Mouse (Mus musculus) granulocyte monocyte progenitor cell, adult 5-6 weeks (primary cell): ENCODE data around the gene Rrp9. TPM values are rescaled to one million over a fixed set of nuclear protein-coding genes. Genes with fewer than 3 reads are reported as not detected.
A peak's percentile ranks its signal among the peaks of the same experiment; 100 is the strongest.

Source experiments
- ATAC-seq: replicated peaks from 2 replicates; pipeline ENCODE4 v1.8.0; 2016; ENCODE audit warnings: mild to moderate bottlenecking, moderate TSS enrichment, inconsistent platforms; ENCODE audit not compliant: poor library complexity, severe bottlenecking
- total RNA-seq, 2 experiments: library from RNA; stranded (forward) in 1 of 2; stranded (reverse) in 1 of 2; fragments of 200-712, 200-1000 nt in 1 of 2; fragments of >200 nt in 1 of 2; fragmentation: Nextera tagmentation in 1 of 2; gene quantifications; 2 replicates each; pipeline ENCODE4 v1.2.3; 2014 to 2017

The Rrp9 gene
- total RNA-seq (2014; fragmentation: Nextera tagmentation) (30.4 and 32.8 TPM in 2 replicates), total RNA-seq (2017) (47.3 and 57.5 TPM in 2 replicates)

DNA sequence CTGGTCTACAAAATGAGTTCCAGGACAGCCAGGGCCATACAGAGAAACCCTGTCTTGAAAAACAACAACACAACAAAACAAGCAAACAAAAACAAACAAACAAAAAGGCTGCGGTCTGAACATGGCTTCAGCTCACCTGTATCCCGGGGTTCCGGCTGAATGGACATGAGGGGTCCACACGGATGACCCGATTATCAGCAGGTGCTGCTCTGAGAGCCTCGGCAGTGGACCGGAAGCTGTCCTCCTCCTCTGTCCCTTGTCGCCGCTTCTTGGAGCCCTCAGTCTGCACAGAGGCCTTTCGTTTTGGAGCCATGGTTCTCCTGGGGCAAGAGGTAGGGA, at the start of gene Rrp9:
Gene Rrp9, plus strand, starts transcription at position 301 of the 339 bp plus-strand sequence.
- no peak for ATAC-seq

- ATAC-seq, result peak; percentile 23
Measured at GRCm38 (mm10) chr9:106428719-106429220, 47.0 kb upstream of the Rrp9 start.

DNA sequence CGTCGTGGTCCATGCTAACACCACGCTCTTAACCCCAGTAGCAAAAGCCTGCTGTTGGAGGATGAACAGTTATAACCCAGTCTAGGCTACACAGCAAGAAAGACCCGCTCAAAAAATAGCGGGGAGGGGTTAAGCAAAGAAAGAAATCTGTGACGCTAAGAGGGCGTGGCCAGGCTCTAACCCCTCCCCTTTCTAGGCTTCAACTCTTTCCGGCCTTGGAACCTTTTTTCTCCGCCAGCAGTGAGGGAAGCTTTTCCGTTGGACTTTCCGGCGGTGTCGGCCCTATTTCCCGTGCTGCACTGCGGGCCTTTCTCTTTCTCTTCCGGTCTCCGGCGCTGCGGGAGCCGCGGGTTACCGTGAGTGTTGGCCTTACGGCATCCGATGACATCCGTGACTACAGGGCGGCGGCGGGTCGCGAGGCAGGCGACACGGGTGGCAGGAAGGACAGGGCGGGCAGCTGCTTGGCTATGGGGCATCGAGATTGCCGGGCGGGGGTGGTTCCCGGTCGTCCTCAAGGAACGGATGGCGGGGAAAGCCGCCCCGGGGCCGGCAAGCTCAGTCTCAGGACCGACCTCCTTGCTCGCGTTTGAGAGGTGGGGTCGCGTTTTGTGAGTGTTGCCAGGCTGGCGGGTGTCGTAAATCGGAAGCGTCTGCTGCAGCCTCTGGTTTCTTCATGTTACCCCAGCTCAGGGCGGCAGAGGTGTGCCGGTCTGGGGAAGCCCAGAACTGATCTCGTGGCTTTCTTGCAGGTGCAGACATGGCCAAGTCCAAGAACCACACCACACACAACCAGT, 46.3 kb upstream of the Rrp9 start, which contains the start of gene Rpl29:
Gene Rpl29, plus strand, starts transcription at position 234 of the 794 bp plus-strand sequence.
- ATAC-seq, result peak; percentile 95

DNA sequence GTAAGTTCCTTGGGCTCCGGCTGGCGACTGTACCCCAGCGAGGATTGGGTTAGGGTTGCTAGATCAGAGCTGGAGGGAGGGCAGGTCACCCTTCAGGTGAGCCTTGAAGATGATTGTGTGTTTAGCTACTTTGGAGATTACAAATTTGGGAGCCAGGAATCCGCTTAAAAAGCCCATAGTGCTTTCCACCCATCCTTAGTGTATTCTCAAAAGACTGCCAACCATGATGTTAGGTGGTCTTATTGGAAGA, 45.8 kb upstream of the Rrp9 start:
- no peak for ATAC-seq

DNA sequence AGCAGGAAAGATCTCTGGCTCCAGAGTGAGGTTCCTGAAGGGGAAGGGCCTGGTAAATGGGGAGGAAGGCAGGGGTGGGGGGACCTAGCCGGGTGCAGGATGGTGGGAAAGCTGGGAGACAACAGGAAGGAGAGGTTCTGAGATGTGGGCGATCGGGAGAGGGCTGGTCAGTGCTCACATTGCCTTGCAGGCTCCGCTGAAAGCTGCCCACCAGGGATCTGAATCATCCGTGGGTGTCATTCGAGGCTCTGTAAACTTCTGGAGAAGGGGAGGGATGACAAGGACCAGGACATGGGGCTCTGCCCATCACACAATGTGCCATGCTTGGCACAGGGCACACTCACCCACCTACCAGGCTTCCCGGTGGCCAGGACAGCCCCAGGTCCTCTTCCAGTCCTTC, 42.4 kb upstream of the Rrp9 start:
- no peak for ATAC-seq

DNA sequence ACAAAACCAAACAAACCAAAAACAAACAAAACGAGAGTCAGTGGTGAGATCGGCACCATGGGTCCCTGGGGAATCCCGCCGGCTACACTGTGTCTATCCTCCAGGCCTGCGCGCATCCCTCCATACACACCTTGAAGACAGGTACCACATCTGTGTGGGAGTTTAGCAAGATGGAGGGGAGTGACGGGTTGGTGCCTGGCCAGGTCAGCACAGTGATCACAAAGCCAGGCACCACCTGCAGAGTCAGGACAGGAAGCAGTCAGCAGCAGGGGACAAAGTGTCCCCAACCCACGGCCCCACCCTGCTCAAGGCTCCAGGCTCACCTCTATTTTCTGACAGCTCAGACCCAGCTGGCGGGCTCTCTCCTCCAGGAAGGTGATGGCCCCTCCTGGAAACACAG, 39.2 kb upstream of the Rrp9 start:
- no peak for ATAC-seq

DNA sequence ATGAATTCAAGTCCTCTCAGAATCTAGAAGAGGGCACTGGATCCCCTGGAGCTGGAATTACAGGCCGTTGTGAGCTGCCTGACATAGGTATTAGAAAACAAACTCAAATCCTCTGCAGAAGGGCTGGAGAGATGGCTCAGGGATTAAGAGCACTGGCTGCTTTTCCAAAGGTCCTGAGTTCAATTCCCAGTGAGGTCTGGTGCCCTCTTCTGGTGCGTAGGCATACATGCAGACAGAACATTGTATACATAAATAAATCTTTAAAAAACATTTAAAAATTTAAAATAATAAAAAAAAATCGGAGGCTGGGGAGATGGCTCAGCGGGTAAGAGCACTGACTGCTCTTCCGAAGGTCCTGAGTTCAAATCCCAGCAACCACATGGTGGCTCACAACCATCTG, 33.1 kb upstream of the Rrp9 start:
- ATAC-seq, result no peak

- no peak for ATAC-seq
Measured at GRCm38 (mm10) chr9:106444836-106445235, 30.9 kb upstream of the Rrp9 start.

DNA sequence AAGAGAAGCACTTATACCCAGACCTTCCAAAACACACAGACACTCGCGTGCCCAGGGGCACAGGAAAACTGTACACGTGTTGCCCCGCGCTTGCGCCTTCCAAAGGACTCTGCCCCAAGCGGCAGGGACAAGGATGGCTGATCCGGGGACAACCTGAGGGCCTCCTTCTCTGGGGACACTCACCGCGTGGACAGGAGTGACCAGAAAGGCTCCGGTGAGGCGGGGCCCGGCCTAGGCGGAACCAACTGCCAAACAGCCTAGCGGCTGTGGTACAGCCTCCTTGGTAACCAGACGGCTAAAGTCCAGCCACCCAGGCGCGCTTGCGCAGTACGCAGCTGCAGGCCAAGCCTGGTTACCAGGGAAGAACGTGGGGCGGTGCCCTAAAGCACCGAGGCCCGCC, 28.4 kb upstream of the Rrp9 start, which contains the start of the genes Abhd14b and Abhd14a:
Gene Abhd14b, plus strand, starts transcription at position 112 of the 400 bp plus-strand sequence.
Gene Abhd14a, minus strand, starts transcription at position 331 of the 400 bp plus-strand sequence.
- peak; percentile 75 for ATAC-seq

GRCm38 (mm10) chr9:106447951-106448350, 27.8 kb upstream of the Rrp9 start:
- ATAC-seq, result no peak

GRCm38 (mm10) chr9:106448498-106449031, 27.2 kb upstream of the Rrp9 start:
- ATAC-seq, result peak; percentile 70

GRCm38 (mm10) chr9:106449947-106450346, 25.8 kb upstream of the Rrp9 start:
- no peak for ATAC-seq

- no peak for ATAC-seq
Measured at GRCm38 (mm10) chr9:106450661-106451060, 25.1 kb upstream of the Rrp9 start.

DNA sequence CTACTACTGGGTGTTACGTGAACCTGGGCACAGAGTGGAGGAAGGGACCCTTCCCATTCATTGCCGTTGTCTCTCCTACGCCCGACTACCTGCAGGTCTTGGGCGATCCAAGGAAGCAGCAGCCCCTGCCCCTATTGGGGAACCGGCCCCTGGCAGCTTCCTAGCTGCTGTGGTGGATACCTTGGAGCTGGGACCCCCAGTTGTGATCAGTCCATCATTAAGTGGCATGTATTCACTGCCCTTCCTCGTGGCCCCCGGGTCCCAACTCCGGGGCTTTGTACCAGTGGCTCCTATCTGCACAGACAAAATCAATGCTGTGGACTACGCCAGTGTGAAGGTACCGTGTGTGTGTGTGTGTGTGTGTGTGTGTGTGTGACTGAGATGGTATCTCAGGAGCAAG, 24.5 kb upstream of the Rrp9 start:
- no peak for ATAC-seq

DNA sequence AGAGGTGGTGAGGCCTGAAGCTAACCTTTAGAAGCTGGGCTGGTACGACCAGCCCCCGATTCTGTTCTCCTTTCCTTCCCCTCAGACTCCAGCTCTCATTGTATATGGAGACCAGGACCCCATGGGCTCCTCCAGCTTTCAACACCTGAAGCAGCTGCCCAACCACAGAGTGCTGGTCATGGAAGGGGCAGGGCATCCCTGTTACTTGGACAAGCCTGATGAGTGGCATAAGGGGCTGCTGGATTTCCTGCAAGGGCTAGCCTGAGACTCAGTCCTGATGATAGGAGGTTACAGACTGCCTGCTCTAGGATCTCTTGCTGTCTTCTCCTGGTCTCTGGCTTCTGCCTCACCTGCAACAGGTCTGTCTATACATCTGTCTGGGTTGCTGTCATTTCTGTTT, 23.9 kb upstream of the Rrp9 start:
- no peak for ATAC-seq

DNA sequence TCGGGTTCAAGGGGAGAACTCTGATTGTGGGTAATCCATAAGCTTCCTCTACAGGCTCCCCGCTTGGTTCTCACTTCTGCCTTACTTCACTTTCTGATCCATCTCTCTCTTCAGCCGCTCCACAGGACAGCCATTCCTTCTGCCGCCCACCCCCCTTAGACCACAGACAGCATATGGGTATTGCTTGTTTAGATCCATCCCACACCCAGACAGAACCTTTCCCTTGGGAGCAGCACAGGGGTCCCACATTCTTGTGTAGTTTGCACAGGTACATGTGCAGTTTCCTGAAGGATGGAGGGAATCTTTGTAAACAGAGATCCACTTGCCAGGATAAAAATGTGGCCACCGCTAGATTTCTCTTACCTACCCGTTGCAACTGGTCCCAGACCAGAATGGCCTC, 23.4 kb upstream of the Rrp9 start:
- no peak for ATAC-seq

DNA sequence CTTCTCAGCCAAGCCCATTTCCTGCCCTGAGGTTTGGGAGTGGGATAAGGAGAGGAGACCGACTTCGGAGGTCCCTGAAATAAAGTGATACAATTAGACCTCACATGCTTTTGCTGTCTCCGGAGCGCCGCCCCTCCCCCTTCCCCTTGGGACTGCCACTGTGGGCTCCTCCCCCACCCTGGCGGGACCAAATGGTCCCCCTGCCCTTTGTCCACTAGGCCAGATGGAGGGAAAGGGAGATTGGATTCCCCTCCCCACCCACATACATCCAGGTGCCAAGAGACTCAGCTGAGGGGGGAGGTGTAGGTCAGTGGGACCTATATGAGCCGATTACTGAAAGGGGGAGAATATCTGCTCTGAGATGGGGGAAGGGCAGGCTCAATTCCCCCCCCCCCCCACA, 22.9 kb upstream of the Rrp9 start:
- ATAC-seq, result no peak

DNA sequence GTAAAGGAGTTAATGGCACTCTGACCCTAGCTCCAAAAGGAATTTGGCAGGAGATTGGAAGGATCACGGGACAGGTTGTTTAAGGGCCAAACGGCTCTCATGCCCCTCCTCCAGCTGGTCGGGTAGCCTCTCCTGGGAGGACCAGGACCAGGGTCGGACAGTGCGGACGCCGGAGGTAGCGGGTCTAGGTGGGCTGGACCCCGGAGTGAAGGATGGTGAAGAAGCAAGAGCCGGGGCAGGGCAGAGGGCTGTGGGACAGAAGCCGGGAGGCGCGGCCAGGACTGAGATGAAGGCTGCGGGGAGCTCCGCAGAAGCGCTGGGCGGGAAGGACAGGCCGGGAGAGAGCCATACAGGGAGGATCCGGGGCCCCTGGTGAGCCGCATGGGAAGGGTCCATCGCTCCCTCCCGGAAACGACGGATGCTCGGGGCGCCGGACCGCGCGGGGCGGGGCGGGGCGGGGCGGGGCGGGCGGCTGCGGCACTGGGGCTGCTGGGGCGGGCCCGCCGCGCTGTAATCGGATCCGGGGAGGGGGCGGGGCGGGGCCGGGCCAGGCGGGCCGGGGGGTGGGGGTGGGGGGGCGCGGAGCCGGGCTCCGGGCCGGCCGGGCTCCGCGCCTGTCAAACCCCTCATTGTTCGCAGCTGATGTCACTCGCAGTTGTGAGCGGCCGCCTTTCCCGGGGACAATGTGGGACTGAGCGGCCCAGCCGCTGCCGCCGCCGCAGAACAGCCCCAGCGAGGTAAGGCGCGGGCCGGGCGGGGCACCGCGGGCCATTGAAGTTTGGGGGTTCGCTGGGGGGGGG, 22.3 kb upstream of the Rrp9 start, which contains the start of gene Pcbp4:
Gene Pcbp4, plus strand, starts transcription at position 21 of the 800 bp plus-strand sequence.
- peak; percentile 54 for ATAC-seq

- no peak for ATAC-seq
Measured at GRCm38 (mm10) chr9:106454071-106454761, 21.5 kb upstream of the Rrp9 start.

DNA sequence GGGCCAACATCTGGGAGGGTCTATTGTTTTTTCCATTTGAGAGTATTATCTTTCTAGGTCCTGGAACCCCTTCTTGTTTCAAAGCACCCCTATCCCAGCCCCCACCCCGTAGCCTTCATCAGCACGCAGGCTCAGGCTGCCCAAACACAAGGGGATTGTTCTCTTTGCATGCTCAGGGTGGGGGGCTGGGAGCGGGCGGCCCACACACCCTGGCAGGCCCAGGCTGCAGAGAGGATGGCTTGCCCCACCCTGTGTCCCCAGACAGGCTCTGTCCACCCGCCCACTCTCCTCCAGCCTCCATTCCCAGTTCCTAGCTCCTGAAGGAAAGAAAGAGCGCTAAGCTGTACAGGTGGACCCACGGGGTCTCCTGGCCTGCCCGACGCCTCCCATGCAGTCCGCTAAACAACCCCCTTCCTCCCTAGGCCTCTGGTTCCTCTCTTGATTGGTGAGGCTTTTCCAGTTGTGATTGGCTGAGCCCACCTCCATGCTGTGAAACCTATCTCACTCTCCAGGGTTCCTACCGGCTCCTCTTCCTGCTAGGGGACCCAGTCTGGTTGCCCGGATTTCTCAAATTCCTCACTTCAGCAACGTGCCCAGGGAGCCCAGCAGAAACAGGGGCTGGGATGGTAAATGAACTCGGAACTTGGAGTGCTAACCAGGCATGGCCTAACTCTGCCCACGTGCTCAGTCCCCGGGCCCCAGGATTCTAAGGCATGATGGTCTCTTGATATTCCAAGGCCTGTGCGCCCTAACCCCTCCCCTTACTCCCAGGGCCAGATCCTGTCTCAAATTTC, 20.7 kb upstream of the Rrp9 start:
- ATAC-seq, result no peak
